Mouse (Mus musculus): Measurements from ENCODE around the gene Suv39h2. TPM values are rescaled to one million over a fixed set of nuclear protein-coding genes. Genes with fewer than 3 reads are reported as not detected.

The Suv39h2 gene
- polyA plus RNA-seq, 1 experiment from 2014 or later = 26.1 TPM

- H3K4me2 ChIP-seq (replicated peaks) = peak overlapping the region; percentile 74
- H3K9me3 ChIP-seq = no peaks in the 10 kb centered on the region
- peak overlapping the region; percentile 84 for H3K9ac ChIP-seq
- no peak for ATAC-seq (ENCODE audit: low FRiP score, low read depth)
- no peaks in the 10 kb centered on the region for H3K27me3 ChIP-seq (replicated peaks)
- WGBS = under 1% methylated on average over 12 of the region's 12 CpGs
- H3K36me3 ChIP-seq = 0 out of 2 replicates have a peak, but pooled peaks cover 7% of the 10 kb centered on the region
- H3K27ac ChIP-seq = peak overlapping the region; percentile 89
- H3K4me1 ChIP-seq = peaks cover 10% of the 10 kb centered on the region; the same call in 1 of the 2 replicates
- H3K4me3 ChIP-seq = peak overlapping the region; percentile 94
These were observed 940 bp downstream of the Suv39h2 start for GRCm38 (mm10) chr2:3473891-3474290.

DNA sequence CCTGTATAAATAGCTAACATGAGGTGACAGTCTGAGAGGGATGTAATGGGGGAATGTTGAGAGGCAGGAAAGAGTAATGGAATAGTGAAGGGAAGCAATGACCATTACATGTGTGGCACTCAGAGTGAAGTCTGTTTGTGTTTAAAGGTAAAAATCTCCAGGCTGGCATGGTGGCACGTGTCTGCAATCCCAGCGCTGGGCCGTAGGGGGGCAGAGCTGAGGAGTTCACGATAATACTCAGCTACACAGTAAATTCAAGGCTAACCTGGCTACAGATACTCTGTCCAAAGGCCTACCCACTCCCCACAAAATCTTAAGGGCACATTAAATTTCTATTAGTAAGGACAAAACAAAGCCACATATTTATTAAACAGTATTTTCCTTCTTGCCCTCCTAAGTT lies 18.2 kb downstream of the Suv39h2 start:
- ATAC-seq (ENCODE audit: low FRiP score, low read depth) = no peak
- no peak overlapping the region for H3K27ac ChIP-seq
- no peak overlapping the region for H3K4me3 ChIP-seq
- no peaks in the 10 kb centered on the region for H3K27me3 ChIP-seq (replicated peaks)
- H3K4me2 ChIP-seq (replicated peaks) = no peak overlapping the region
- H3K9ac ChIP-seq = no peak overlapping the region
- H3K9me3 ChIP-seq = no peaks in the 10 kb centered on the region
- H3K4me1 ChIP-seq = no peaks in the 10 kb centered on the region
- 78% methylated on average over 4 of the region's 4 CpGs for WGBS
- H3K36me3 ChIP-seq = peaks cover 60% of the 10 kb centered on the region

DNA sequence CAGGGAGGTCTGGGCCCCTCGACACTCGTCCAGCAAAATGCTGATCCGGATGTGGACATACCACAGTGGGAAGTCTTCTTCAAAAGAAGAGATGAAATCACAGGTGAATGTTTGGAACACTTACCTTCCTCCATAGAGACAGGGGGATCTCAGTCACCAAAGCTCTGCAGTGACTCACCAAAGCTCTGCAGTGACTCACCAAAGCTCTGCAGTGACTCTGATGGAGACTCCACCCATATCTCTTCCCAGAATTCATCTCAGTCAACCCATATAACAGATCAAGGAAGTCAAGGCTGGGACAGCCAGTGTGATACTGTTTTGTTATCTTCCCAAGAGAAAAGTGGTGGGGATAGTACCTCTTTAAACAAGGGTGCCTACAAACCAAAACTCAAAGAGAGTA lies 21.7 kb downstream of the Suv39h2 start:
- Histone ChIP-seq H3K27me3 (replicated peaks) (no peaks in the 10 kb centered on the region), H3K9ac (no peak overlapping the region), H3K4me1 (no peaks in the 10 kb centered on the region), H3K27ac (no peak overlapping the region), H3K36me3 (peaks cover 54% of the 10 kb centered on the region), H3K4me3 (no peak overlapping the region), H3K9me3 (no peaks in the 10 kb centered on the region), H3K4me2 (replicated peaks) (no peak overlapping the region)
- no peak for ATAC-seq (ENCODE audit: low FRiP score, low read depth)
- 95% methylated on average over 3 of the region's 3 CpGs for WGBS

DNA sequence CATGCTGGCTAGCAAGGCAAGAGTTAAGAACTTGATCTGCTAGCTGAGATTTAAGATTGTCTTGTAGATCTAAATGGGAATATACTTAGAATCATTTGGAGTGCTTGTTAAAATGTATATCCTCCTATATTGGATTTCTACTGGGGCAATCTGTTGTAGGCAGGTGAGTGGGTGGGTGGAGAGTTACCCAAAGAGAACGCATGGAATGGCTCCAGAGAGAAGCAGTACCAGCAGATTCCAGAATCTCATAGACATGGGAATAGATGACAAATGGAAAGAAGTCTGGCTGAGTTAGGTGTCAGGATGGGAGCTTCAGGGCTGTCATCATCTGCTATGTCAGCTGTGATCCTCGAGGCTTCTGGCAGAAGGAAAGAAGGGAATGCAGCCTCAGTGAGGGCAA lies 25.4 kb downstream of the Suv39h2 start:
- Histone ChIP-seq H3K36me3 (peaks cover 39% of the 10 kb centered on the region), H3K9ac (no peak overlapping the region), H3K27ac (no peak overlapping the region), H3K4me1 (no peaks in the 10 kb centered on the region), H3K4me3 (no peak overlapping the region), H3K4me2 (replicated peaks) (no peak overlapping the region), H3K9me3 (no peaks in the 10 kb centered on the region), H3K27me3 (replicated peaks) (no peaks in the 10 kb centered on the region)
- no peak for ATAC-seq (ENCODE audit: low FRiP score, low read depth)
- WGBS = 84% methylated on average over 2 of the region's 2 CpGs

DNA sequence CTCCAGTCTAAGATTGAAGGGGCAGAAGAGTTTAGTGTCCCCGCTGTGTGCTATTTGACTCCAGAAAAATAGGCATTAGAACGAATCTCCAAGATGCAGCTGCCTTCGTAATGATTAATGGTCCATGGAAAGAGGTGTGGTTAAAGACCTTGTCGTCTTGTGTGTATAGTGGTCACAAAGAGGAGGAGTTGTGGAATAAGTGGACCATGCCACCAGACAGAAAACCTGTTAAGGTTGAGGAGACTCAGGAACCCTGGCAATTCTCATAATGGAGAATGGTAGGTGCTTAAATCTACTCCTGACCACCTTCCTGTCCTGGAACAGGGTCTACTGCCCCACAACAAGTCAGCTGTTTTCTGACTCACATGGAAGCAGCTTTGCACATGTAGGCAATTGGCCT lies 28.8 kb downstream of the Suv39h2 start:
- peaks cover 32% of the 10 kb centered on the region for H3K36me3 ChIP-seq
- 77% methylated on average over 4 of the region's 4 CpGs for WGBS

DNA sequence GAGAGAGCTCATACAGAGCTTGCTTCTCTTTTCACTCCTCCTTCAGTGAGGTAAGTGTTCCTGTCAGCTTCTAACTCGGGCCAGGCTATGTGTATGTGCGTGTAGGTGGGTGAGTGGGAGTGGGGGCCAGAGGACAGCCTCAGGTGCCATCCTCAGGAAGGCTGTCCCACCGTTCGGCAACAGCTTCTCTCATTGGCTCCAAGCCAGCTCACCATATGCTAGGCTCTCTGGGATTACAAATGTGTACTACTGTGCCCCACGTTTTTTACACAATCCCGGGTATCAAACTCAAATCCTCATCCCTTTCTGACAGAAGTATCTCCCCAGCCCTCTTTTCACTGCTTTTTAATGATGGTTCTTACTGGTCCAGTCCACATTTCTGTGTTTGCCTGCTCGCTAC lies 30.6 kb downstream of the Suv39h2 start:
- WGBS = 81% methylated on average over 7 of the region's 7 CpGs
- Histone ChIP-seq H3K9ac (no peak overlapping the region), H3K36me3 (peaks cover 25% of the 10 kb centered on the region), H3K4me3 (no peak overlapping the region), H3K4me1 (no peaks in the 10 kb centered on the region), H3K9me3 (no peaks in the 10 kb centered on the region), H3K4me2 (replicated peaks) (no peak overlapping the region), H3K27ac (no peak overlapping the region), H3K27me3 (replicated peaks) (no peaks in the 10 kb centered on the region)
- ATAC-seq (ENCODE audit: low FRiP score, low read depth) = no peak

More for the DNA sequence above, 28.8 kb downstream of the Suv39h2 start:
- no peak for ATAC-seq (ENCODE audit: low FRiP score, low read depth)
- no peaks in the 10 kb centered on the region for H3K9me3 ChIP-seq
- no peak overlapping the region for H3K9ac ChIP-seq
- no peak overlapping the region for H3K4me3 ChIP-seq
- H3K27me3 ChIP-seq (replicated peaks) = no peaks in the 10 kb centered on the region
- no peak overlapping the region for H3K4me2 ChIP-seq (replicated peaks)
- H3K27ac ChIP-seq = no peak overlapping the region
- H3K4me1 ChIP-seq = no peaks in the 10 kb centered on the region

DNA sequence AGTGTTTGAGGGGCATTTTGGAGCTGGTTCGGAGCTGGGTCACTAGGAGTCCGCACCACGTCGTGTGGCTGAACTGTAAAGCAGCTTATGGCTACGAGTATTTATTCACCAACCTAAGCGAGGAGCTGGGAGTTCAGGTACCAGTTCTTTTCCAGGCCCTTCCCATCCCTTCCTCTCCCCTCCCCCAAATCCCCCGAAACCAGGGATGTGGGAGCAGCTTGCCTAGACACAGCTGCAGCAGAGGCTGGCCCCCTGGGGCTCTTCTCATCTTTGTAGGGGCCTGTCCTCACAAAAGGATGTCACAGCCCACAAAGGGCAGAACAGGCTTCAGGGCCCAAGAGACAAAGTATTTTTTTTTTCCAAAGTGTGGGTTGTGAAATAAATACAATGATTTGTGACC lies 36.9 kb downstream of the Suv39h2 start:
- no peak for ATAC-seq (ENCODE audit: low FRiP score, low read depth)
- WGBS = 51% methylated on average over 7 of the region's 7 CpGs
- no peak overlapping the region for H3K4me2 ChIP-seq (replicated peaks)
- no peak overlapping the region for H3K27ac ChIP-seq
- H3K4me3 ChIP-seq = no peak overlapping the region
- H3K9ac ChIP-seq = no peak overlapping the region
- no peaks in the 10 kb centered on the region for H3K27me3 ChIP-seq (replicated peaks)
- no peaks in the 10 kb centered on the region for H3K9me3 ChIP-seq
- H3K36me3 ChIP-seq = peaks cover 21% of the 10 kb centered on the region; the same call in 1 of the 2 replicates
- H3K4me1 ChIP-seq = no peaks in the 10 kb centered on the region

- no peak overlapping the region for H3K9ac ChIP-seq
- WGBS = 84% methylated on average over 6 of the region's 6 CpGs
- H3K4me1 ChIP-seq = no peaks in the 10 kb centered on the region
- peaks cover 9% of the 10 kb centered on the region; the same call in 1 of the 2 replicates for H3K36me3 ChIP-seq
- no peak overlapping the region for H3K4me2 ChIP-seq (replicated peaks)
- no peaks in the 10 kb centered on the region for H3K27me3 ChIP-seq (replicated peaks)
- no peaks in the 10 kb centered on the region for H3K9me3 ChIP-seq
- ATAC-seq (ENCODE audit: low FRiP score, low read depth) = no peak
- H3K27ac ChIP-seq = no peak overlapping the region
- H3K4me3 ChIP-seq = no peak overlapping the region
These were observed 39.3 kb downstream of the Suv39h2 start for GRCm38 (mm10) chr2:3435369-3436061.

- H3K9ac ChIP-seq = no peak overlapping the region
- no peak overlapping the region for H3K4me2 ChIP-seq (replicated peaks)
- H3K4me1 ChIP-seq = no peaks in the 10 kb centered on the region
- no peak overlapping the region for H3K4me3 ChIP-seq
- no peak overlapping the region for H3K27ac ChIP-seq
- no peaks in the 10 kb centered on the region for H3K9me3 ChIP-seq
- ATAC-seq (ENCODE audit: low FRiP score, low read depth) = no peak
- no peaks in the 10 kb centered on the region for H3K27me3 ChIP-seq (replicated peaks)
- peaks cover 8% of the 10 kb centered on the region; the same call in 1 of the 2 replicates for H3K36me3 ChIP-seq
- 87% methylated on average over 9 of the region's 9 CpGs for WGBS
These were observed 43.9 kb downstream of the Suv39h2 start for GRCm38 (mm10) chr2:3430956-3431355.

GRCm38 (mm10) chr2:3424579-3424910 lies 50.3 kb downstream of the Suv39h2 start:
- H3K27ac ChIP-seq = no peak overlapping the region
- peak overlapping the region; percentile 69 for H3K4me3 ChIP-seq
- WGBS = 14% methylated on average over 10 of the region's 10 CpGs
- peaks cover 7% of the 10 kb centered on the region; the same call in 1 of the 2 replicates for H3K4me1 ChIP-seq
- H3K9ac ChIP-seq = peak overlapping the region; percentile 62
- H3K36me3 ChIP-seq = peaks cover 3% of the 10 kb centered on the region; the same call in 1 of the 2 replicates
- no peak; the same call in 1 of the 2 replicates for ATAC-seq (ENCODE audit: low FRiP score, low read depth)
- H3K9me3 ChIP-seq = no peaks in the 10 kb centered on the region
- peak overlapping the region; percentile 80 for H3K4me2 ChIP-seq (replicated peaks)
- H3K27me3 ChIP-seq (replicated peaks) = no peaks in the 10 kb centered on the region

- peak; percentile 97 for ATAC-seq (ENCODE audit: low FRiP score, low read depth)
- 2% methylated on average over 29 of the region's 29 CpGs for WGBS
- Histone ChIP-seq H3K36me3 (peaks cover 3% of the 10 kb centered on the region; the same call in 1 of the 2 replicates), H3K27me3 (replicated peaks) (no peaks in the 10 kb centered on the region), H3K4me2 (replicated peaks) (peak within 1 kb of the TSS; percentile 80), H3K9ac (peak within 1 kb of the TSS; percentile 62), H3K27ac (no peak within 1 kb of the TSS), H3K4me3 (peak within 1 kb of the TSS; percentile 69), H3K4me1 (peaks cover 7% of the 10 kb centered on the region; the same call in 1 of the 2 replicates), H3K9me3 (no peaks in the 10 kb centered on the region)
These were observed 50.8 kb downstream of the Suv39h2 start, which contains the start of gene Dclre1c for GRCm38 (mm10) chr2:3423841-3424578. Gene Dclre1c, plus strand, starts transcription at chr2:3424131.

GRCm38 (mm10) chr2:3422548-3422947 lies 52.3 kb downstream of the Suv39h2 start, which contains the start of gene Meig1:
Gene Meig1, minus strand, starts transcription at chr2:3422648.
- ATAC-seq (ENCODE audit: low FRiP score, low read depth) = no peak
- Histone ChIP-seq H3K27ac (no peak within 1 kb of the TSS), H3K9me3 (no peaks in the 10 kb centered on the region), H3K4me1 (peaks cover 7% of the 10 kb centered on the region; the same call in 1 of the 2 replicates), H3K9ac (no peak within 1 kb of the TSS), H3K4me2 (replicated peaks) (peak within 1 kb of the TSS; percentile 80; the same call in 1 of the 2 replicates), H3K4me3 (no peak within 1 kb of the TSS), H3K36me3 (no peaks in the 10 kb centered on the region), H3K27me3 (replicated peaks) (peaks cover 3% of the 10 kb centered on the region; the same call in 1 of the 2 replicates)
- WGBS = 72% methylated on average over 3 of the region's 3 CpGs
